Mouse (Mus musculus): ENCODE data around the gene Rfx3.

The Rfx3 gene

DNA sequence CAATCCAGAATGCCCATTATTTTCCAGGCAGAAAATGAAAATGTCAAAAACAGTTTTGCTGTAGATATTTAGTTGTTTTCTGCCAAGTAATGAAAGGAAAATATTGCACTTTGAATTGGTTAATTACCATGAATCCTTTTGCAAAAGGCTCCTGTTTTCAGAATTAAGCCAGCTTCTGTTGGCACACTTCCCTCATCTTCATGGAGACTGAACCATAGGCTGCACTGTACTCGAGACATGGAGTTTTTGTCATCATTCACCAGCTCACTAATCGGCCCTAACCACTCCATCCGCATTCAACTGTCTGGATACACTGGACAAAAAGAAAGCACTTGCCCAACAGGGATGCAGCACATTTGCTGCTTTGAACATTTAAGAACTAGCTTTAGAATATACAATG is 75.5 kb downstream of the Rfx3 start:
- TF ChIP-seq GATA4 (IDR thresholded peaks at IDR 0.05; ENCODE audit: insufficient replicate concordance, low read length) = no peak

- no peak for TF ChIP-seq GATA4 (IDR thresholded peaks at IDR 0.05; ENCODE audit: insufficient replicate concordance, low read length)
Observed at GRCm38 (mm10) chr19:27931136-27931535, 79.8 kb downstream of the Rfx3 start.

- no peak for TF ChIP-seq GATA4 (IDR thresholded peaks at IDR 0.05; ENCODE audit: insufficient replicate concordance, low read length)
Observed at GRCm38 (mm10) chr19:27926378-27926777, 84.6 kb downstream of the Rfx3 start.

DNA sequence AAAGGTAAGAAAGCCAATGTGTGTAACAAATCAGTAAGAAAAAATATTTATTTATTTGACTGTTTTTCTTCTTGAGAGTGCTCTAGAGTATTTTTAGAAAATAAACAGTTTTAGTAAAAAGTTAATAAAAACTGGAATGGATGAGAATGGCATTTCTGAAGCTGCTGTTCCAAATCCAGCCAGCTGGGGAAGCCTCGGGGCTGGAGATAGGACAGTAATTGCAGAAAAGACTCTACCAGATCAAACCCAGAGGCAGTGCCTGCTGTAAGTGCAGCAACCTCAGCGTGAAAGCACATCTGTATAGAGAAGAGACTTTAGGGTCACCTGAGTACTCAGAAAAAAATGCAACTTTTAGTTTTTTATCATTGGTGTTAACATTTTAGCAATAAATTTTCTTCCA is 91.9 kb downstream of the Rfx3 start:
- no peak for TF ChIP-seq GATA4 (IDR thresholded peaks at IDR 0.05; ENCODE audit: insufficient replicate concordance, low read length)

GRCm38 (mm10) chr19:27916446-27916845 is 94.5 kb downstream of the Rfx3 start:
- no peak for TF ChIP-seq GATA4 (IDR thresholded peaks at IDR 0.05; ENCODE audit: insufficient replicate concordance, low read length)

- TF ChIP-seq GATA4 (IDR thresholded peaks at IDR 0.05; ENCODE audit: insufficient replicate concordance, low read length) = no peak
Observed at GRCm38 (mm10) chr19:27906976-27907375, 104.0 kb downstream of the Rfx3 start.

DNA sequence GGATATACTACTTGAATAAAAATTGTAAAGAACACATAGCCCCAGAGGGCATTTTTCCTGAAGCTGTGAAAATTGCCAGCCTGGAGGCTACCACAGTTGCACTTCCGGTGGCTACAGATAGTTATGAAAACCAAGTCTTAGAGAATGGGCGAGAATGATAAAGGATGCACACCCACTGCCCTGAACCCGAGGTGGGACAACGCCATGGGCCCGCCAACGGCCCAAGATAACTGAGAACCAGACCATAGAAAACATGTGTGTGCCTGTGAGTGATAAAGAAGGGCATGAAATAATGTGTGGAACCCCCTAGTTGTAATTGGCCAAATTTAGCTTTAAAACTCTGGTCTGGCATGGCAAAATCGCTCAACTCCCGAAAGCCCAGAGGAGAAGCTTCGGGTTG is 105.0 kb downstream of the Rfx3 start:
- no peak for TF ChIP-seq GATA4 (IDR thresholded peaks at IDR 0.05; ENCODE audit: insufficient replicate concordance, low read length)

DNA sequence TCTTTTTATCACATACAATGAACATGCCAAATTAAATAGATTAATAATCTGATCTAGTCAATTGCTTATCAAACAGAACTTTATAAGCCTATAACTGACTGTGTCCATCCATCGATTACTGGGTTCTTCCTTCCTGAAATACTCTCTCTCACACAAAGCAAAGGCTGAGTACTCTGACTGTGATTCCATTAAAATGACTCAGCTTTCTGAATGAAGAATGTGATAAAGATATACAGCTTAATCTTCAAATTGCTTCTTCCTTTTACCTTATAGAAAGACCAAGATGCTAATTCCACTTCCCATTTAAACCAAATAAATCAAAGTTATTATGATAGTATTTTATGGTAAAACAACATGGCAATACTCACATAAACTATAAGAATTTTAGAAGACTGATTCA is 105.8 kb downstream of the Rfx3 start:
- no peak for TF ChIP-seq GATA4 (IDR thresholded peaks at IDR 0.05; ENCODE audit: insufficient replicate concordance, low read length)

DNA sequence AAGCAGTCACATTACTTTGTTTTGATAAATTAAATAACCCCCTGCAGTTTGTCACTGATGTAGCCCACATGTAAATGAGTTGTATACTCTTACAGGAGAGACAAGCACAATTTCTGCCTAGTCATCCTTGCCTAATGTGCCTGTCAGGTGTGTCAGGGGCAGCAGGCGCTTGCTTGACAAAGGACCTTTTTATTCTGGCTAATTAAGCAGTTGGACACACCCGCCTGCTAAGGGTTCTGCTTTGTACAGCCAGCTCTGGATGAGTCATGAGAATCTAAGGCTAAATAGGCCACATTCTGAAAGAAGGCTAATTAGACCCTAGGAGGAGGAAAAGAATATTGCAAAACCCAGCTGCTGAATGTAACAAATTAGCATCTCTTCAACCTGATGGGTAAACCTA is 106.3 kb downstream of the Rfx3 start:
- no peak for TF ChIP-seq GATA4 (IDR thresholded peaks at IDR 0.05; ENCODE audit: insufficient replicate concordance, low read length)

DNA sequence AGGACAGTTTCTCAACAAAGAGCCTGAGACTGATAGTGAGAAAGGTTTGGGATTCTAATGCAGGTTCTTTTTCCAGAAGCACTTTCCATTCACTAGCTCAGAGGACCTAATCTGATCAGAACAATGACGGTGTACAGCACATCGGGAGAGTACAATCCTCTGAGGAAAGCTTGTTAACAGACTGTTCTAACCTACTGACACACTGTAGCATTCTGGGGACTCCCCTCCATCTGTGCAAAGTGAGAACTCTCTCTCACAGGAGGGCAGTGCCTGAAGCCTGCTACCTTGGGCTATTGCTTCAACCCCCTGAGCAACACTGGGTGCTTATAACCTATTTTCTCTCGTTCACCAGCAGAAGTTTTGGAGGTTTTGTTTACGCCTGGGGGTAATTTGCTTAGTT is 106.8 kb downstream of the Rfx3 start:
- TF ChIP-seq GATA4 (IDR thresholded peaks at IDR 0.05; ENCODE audit: insufficient replicate concordance, low read length) = no peak

GRCm38 (mm10) chr19:27902601-27903000 is 108.4 kb downstream of the Rfx3 start:
- no peak for TF ChIP-seq GATA4 (IDR thresholded peaks at IDR 0.05; ENCODE audit: insufficient replicate concordance, low read length)

DNA sequence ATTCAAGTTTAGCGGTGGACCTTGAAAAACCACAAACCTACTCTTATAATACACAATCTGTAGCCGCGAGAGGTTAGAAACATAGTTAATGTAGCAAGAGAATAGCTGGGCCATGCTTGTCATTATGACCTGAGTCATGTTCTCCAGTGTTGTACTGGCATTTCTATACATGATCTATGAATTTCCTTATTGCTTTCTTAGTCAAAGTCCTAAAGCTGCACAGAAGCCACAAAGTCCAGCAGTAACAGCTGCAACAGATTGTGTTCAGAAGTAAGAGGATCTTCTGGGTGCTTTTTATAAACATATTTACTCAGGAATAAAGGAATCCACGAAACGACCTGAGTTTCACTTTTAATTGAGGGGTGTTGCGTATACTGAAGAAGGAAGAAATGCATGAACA is 109.3 kb downstream of the Rfx3 start:
- no peak for TF ChIP-seq GATA4 (IDR thresholded peaks at IDR 0.05; ENCODE audit: insufficient replicate concordance, low read length)

- no peak for TF ChIP-seq GATA4 (IDR thresholded peaks at IDR 0.05; ENCODE audit: insufficient replicate concordance, low read length)
Observed at GRCm38 (mm10) chr19:27884520-27884919, 126.4 kb downstream of the Rfx3 start.

DNA sequence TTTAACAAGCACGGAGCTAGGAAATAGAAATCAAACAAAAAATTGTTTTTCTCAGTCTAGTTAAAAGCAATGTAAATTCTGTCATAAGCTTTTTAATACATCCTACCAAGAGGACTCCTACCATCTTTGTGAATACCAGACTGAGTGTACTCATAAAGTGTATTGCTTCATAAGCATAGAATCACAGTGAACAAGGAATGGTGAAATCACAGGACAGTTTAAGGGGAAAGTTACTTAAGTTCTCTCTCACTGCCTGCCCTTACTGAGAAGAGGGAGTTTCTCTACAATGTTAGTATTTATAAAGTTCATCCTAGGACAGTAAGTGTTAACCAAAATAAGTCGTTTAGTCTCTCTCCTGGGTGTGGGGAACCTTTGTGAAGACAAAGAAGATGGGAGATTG is 133.5 kb downstream of the Rfx3 start:
- TF ChIP-seq GATA4 (IDR thresholded peaks at IDR 0.05; ENCODE audit: insufficient replicate concordance, low read length) = no peak

DNA sequence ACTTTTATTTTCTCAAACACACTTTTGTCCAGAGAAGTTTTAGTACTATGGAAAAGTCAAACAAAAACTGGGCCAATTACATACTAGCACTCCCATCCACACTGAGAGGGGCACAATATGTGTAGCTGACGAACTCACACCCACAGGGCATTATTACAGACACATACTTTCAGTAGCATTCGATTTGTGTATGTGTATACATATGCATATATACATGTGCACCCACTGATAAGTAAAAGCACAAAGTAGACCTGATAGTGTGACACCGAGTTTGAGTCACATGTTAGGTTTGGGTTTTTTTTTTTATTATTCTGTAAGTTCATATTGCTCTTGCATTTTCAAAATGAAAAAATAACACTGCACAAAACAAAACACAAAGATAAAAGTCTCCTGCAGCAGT is 140.2 kb downstream of the Rfx3 start:
- TF ChIP-seq GATA4 (IDR thresholded peaks at IDR 0.05; ENCODE audit: insufficient replicate concordance, low read length) = no peak

DNA sequence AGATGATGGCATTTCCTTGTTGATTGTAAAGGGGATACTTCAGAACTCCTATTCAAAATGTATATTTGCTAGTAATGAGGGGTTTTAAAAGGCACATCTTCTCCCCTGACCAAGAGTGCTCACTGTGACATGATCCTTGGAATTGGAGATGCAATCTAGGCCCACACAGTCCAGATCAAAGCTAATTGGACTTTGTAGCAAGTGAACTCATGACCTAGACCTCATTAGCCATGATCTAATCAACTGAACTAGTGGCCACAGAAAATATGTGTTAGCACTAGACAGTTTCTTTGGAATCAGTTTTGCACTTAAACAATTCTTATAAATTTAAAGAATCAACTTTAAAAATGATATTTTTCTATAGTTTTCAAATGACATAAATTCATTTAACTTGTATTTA is 151.3 kb downstream of the Rfx3 start:
- TF ChIP-seq GATA4 (IDR thresholded peaks at IDR 0.05; ENCODE audit: insufficient replicate concordance, low read length) = no peak

GRCm38 (mm10) chr19:27848946-27849345 is 162.0 kb downstream of the Rfx3 start:
- TF ChIP-seq GATA4 (IDR thresholded peaks at IDR 0.05; ENCODE audit: insufficient replicate concordance, low read length) = no peak

DNA sequence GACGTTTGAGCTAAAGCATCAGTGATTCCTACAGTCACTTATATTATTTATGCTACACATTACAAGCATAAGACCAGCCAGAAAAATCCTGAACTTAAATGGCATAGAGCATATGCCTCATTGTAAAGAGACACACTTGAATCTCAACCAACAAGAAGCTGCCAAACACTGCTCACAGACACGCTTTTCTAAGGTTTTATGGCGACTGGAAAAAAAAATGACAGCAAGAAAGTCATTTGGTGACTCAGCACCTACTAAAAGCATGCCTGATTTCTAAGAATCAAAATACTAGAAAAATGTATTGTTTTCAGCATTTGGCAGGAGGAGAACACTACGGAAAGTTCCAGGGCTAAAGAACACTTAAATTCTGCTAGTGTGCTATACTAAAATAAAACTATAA is 163.9 kb downstream of the Rfx3 start:
- no peak for TF ChIP-seq GATA4 (IDR thresholded peaks at IDR 0.05; ENCODE audit: insufficient replicate concordance, low read length)

Measured in liver, adult (tissue).